Mouse (Mus musculus) liver, adult 2 months (tissue): ENCODE measurements around the gene Wdr1.

Experiments used
- CTCF ChIP-seq: fragments of 200-500 bp; IDR thresholded peaks from 2 replicates; pipeline ENCODE4 v1.5.1; 2011; ENCODE audit warnings: low read depth, low read length, control low read depth
- POLR2A ChIP-seq: fragments of 200-500 bp; IDR thresholded peaks from 2 replicates; pipeline ENCODE4 v1.6.1; 2011; ENCODE audit warnings: low read length, control low read depth; ENCODE audit not compliant: insufficient read depth; ENCODE audit errors: extremely low read depth

DNA sequence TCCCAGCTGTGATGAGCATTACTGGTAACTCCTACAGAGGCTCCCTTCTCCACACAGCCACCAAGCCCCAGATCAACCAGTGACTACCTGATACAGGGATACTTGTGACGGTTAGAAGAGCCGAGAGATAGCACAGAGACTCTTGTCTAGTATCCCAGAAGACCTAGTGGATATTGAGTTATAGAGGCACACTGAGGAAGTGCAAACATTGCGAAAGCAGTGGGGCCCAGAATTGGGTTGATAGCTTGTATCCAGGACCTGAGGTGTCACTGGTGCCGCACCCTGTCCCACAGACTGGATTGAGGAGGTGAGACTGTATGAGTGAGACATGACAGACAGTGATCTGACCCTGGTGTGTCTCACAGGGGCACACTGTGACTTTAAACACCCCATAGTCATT is 60.0 kb downstream of the Wdr1 start, which contains the start of gene Slc2a9:
- TF ChIP-seq POLR2A = no peak
- TF ChIP-seq CTCF = no peak
